Mouse (Mus musculus) midbrain, embryonic 16.5 days (tissue): ENCODE measurements around the gene Hps4. TPM values are rescaled to one million over a fixed set of nuclear protein-coding genes. Genes with fewer than 3 reads are reported as not detected.

Experiments used
- ATAC-seq: fragments of 200-750 bp; cut with Nextera tagmentation; 2 replicates; pipeline ENCODE4 v1.8.0; 2017; ENCODE audit warnings: moderate TSS enrichment
- H3K27ac ChIP-seq: fragments of 300-500 bp; sonication (generic); 2 replicates; pipeline ENCODE4 v1.5.1; 2014; ENCODE audit warnings: mild to moderate bottlenecking, low read length, mixed read lengths
- H3K27me3 ChIP-seq: fragments of 300-500 bp; sonication (generic); 2 replicates; pipeline ENCODE4 v1.6.1; 2014; ENCODE audit warnings: low read depth, low read length, mixed read lengths; ENCODE audit not compliant: control insufficient read depth, insufficient read depth
- H3K36me3 ChIP-seq: fragments of 300-500 bp; sonication (generic); 2 replicates; pipeline ENCODE4 v1.6.1; 2014; ENCODE audit warnings: mild to moderate bottlenecking, low read length, moderate library complexity, mixed read lengths; ENCODE audit not compliant: control insufficient read depth, insufficient read depth
- H3K4me1 ChIP-seq: fragments of 300-500 bp; sonication (generic); 2 replicates; pipeline ENCODE4 v1.6.1; 2014; ENCODE audit warnings: mild to moderate bottlenecking, low read length, mixed read lengths; ENCODE audit not compliant: control insufficient read depth, insufficient read depth
- H3K4me2 ChIP-seq: fragments of 300-500 bp; sonication (generic); 2 replicates; pipeline ENCODE4 v1.6.1; 2014; ENCODE audit warnings: mild to moderate bottlenecking, low read length, mixed read lengths
- H3K4me3 ChIP-seq: fragments of 300-500 bp; sonication (generic); 2 replicates; pipeline ENCODE4 v1.5.1; 2014; ENCODE audit warnings: low read depth, mild to moderate bottlenecking, low read length, moderate library complexity, mixed read lengths
- H3K9ac ChIP-seq: fragments of 300-500 bp; sonication (generic); 2 replicates; pipeline ENCODE4 v1.6.1; 2014; ENCODE audit warnings: low read depth, low read length, mixed read lengths
- H3K9me3 ChIP-seq: fragments of 300-500 bp; sonication (generic); replicated peaks from 2 replicates; pipeline ENCODE4 v1.6.1; 2014; ENCODE audit warnings: mild to moderate bottlenecking, low read length, mixed read lengths; ENCODE audit not compliant: control insufficient read depth, poor library complexity, severe bottlenecking
- WGBS: fragments of 180-500 bp; shearing (Covaris S2); extraction: QIAGEN DNeasy Blood & Tissue Kit; methylation state at CpG from one replicate; pipeline ENCODE4 v1.1.7; 2014; 5-methylcytosine and 5-hydroxymethylcytosine counted together
- polyA plus RNA-seq: library from polyadenylated mRNA; unstranded; fragments of >200 nt; fragmentation: Nextera tagmentation; extraction: Ambion mirVana; gene quantifications from 2 replicates; pipeline ENCODE4 v1.2.1, GENCODE M21; 2015

The Hps4 gene
- polyA plus RNA-seq, 1 experiment from 2014 or later: 45.6 TPM

DNA sequence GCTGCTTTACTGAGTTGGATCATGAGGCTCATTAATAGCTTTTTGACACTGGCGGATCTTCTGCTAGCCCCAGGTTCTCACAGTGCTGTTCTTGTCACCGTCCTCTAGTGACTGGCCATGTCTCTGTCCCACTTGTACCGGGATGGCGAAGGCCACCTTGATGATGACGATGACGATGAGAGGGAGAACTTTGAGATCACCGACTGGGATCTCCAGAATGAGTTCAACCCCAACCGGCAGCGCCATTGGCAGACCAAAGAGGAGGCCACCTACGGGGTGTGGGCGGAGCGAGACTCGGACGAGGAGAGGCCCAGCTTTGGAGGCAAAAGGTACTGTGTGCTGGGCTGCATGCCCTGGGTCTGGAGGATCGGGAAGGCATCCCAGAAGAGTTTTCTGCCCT is 15.0 kb upstream of the Hps4 start:
- H3K36me3 ChIP-seq: peaks cover 36% of the 10 kb centered on the region
- WGBS: 94% methylated on average over 15 of the region's 15 CpGs
- ATAC-seq: no peak

DNA sequence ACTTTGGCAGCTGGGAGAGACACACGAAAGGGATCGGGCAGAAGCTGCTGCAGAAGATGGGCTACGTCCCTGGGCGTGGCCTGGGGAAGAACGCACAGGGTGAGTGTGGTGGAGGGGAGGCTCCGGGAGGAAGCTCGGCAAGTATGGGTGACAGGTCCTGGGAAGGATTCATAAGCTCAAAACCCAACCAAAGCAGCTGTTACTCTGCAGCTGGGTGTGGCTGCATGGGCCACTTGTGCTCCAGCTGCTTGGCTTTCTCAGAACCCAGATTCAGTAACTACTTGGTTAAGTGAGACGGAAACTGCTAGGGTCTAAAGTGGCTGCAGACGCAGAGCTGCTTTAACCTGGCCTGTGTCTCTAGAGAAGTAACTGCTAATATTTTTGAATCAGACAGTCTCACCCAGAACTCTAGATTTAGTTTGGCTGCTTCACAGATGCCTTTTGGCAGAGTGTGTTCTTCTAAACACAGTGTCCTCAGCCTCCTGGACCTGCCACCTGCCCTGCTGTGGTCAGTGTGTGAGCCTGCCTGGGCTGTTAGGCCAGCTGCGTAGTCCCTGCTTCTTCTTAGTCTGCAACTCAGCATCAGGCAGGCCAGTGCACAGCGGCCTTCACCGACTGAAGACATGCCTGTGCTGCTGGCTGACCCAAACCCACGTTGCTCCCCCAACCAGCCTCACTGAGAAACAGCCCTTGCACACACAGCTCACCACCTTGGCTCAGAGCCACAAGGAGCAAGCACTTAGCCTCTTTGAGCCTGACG is 12.9 kb upstream of the Hps4 start:
- H3K4me1 ChIP-seq: peaks cover 14% of the 10 kb centered on the region
- 95% methylated on average over 14 of the region's 14 CpGs for WGBS
- no peak for ATAC-seq
- peaks cover 55% of the 10 kb centered on the region for H3K36me3 ChIP-seq
- no peak overlapping the region for H3K9ac ChIP-seq
- no peak overlapping the region for H3K4me2 ChIP-seq
- H3K27me3 ChIP-seq: no peaks in the 10 kb centered on the region
- H3K27ac ChIP-seq: no peak overlapping the region
- H3K4me3 ChIP-seq: no peak overlapping the region
- no peaks in the 10 kb centered on the region for H3K9me3 ChIP-seq

More for the DNA sequence above, 15.0 kb upstream of the Hps4 start:
- Histone ChIP-seq H3K9ac (no peak overlapping the region), H3K27me3 (no peaks in the 10 kb centered on the region), H3K4me2 (no peak overlapping the region), H3K4me1 (peaks cover 14% of the 10 kb centered on the region), H3K4me3 (no peak overlapping the region), H3K9me3 (no peaks in the 10 kb centered on the region), H3K27ac (no peak overlapping the region)

DNA sequence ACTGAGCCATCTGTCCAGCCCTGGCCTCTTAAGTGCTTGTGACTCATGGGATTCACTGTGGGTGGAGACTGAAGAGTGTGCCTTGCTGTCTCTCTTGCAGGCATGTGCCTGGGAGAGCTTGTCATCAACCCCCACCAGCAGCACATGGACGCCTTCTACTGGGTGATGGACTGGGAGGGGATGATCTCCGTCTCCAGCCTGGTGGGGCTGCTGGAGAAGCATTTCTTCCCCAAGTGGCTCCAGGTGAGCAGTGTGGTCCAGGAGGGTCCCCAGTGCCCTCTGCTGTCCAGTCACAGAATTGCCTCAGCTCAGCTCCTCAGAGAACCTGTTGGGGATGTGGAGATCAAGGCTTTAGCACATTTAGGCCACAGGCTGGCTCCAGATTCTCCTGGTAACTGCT is 7.4 kb upstream of the Hps4 start:
- H3K27me3 ChIP-seq: no peaks in the 10 kb centered on the region
- H3K9me3 ChIP-seq: no peaks in the 10 kb centered on the region
- no peak overlapping the region for H3K9ac ChIP-seq
- no peak overlapping the region for H3K4me3 ChIP-seq
- H3K4me2 ChIP-seq: no peak overlapping the region
- 21% methylated on average over 2 of the region's 2 CpGs for WGBS
- peaks cover 63% of the 10 kb centered on the region for H3K36me3 ChIP-seq
- no peak overlapping the region for H3K27ac ChIP-seq
- H3K4me1 ChIP-seq: no peaks in the 10 kb centered on the region
- ATAC-seq: no peak

GRCm38 (mm10) chr5:112337004-112337403 is 5.9 kb upstream of the Hps4 start:
- ATAC-seq: no peak
- Histone ChIP-seq H3K4me3 (no peak overlapping the region), H3K9ac (no peak overlapping the region), H3K9me3 (no peaks in the 10 kb centered on the region), H3K4me2 (no peak overlapping the region), H3K27ac (no peak overlapping the region), H3K27me3 (no peaks in the 10 kb centered on the region), H3K4me1 (peaks cover 5% of the 10 kb centered on the region), H3K36me3 (peaks cover 48% of the 10 kb centered on the region)
- WGBS: 94% methylated on average over 22 of the region's 22 CpGs

DNA sequence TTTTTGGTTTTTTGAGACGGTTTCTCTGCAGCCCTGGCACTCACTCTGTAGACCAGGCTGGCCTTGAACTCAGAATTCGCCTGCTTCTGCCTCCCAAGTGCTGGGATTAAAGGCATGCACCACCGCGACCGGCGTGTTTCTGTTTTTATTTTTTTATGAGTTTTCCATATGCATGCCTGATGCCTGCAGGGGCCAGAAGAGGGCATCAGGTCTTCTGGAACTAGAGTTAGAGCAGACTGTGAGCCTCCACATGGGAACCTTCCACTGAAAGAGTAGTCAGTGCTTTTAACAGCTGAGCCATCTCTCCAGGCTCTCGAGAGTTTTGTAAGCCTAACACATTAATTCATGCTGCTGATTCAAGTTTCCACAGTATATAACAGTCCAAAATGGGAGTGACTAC is 3.7 kb upstream of the Hps4 start:
- Histone ChIP-seq H3K27me3 (no peaks in the 10 kb centered on the region), H3K4me3 (no peak overlapping the region), H3K27ac (no peak overlapping the region), H3K4me1 (peaks cover 19% of the 10 kb centered on the region), H3K36me3 (peaks cover 31% of the 10 kb centered on the region), H3K4me2 (no peak overlapping the region), H3K9me3 (no peaks in the 10 kb centered on the region), H3K9ac (no peak overlapping the region)
- 68% methylated on average over 7 of the region's 7 CpGs for WGBS
- no peak for ATAC-seq

DNA sequence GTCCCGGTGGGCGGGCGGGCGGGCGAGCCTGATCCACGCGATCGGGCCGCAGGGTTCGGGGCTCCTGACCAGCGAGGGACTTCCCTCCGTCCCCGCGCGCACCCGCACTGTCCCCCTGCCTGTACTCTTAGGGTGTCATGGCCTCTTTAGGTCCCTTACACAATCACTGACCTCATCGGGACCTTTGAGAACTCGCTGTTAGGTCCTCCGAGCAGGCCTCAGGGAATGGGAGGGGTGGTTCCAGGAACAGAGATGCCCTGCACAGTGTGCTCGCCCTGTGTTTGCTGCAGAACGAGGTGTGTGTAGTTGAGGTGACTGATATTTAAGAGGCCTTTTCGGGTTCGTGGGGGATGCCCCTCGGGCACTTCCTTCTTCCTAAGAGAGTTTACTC is 317 bp downstream of the Hps4 start:
- H3K4me3 ChIP-seq: peak overlapping the region; percentile 91
- WGBS: 0% methylated on average over 24 of the region's 24 CpGs
- no peaks in the 10 kb centered on the region for H3K27me3 ChIP-seq
- peak overlapping the region; percentile 69 for H3K27ac ChIP-seq
- H3K36me3 ChIP-seq: peaks cover 6% of the 10 kb centered on the region; the same call in 1 of the 2 replicates
- no peaks in the 10 kb centered on the region for H3K9me3 ChIP-seq
- H3K4me1 ChIP-seq: peaks cover 38% of the 10 kb centered on the region
- ATAC-seq: peak; percentile 72
- H3K9ac ChIP-seq: peak overlapping the region; percentile 88
- peak overlapping the region; percentile 90 for H3K4me2 ChIP-seq

- Histone ChIP-seq H3K4me3 (no peak overlapping the region), H3K36me3 (peaks cover 3% of the 10 kb centered on the region; the same call in 1 of the 2 replicates), H3K4me2 (no peak overlapping the region; the same call in 1 of the 2 replicates), H3K4me1 (peaks cover 38% of the 10 kb centered on the region), H3K9ac (no peak overlapping the region), H3K9me3 (no peaks in the 10 kb centered on the region), H3K27me3 (no peaks in the 10 kb centered on the region), H3K27ac (no peak overlapping the region)
- 80% methylated on average over 6 of the region's 6 CpGs for WGBS
- no peak for ATAC-seq
Measured at GRCm38 (mm10) chr5:112344092-112344960, 1.4 kb downstream of the Hps4 start.

DNA sequence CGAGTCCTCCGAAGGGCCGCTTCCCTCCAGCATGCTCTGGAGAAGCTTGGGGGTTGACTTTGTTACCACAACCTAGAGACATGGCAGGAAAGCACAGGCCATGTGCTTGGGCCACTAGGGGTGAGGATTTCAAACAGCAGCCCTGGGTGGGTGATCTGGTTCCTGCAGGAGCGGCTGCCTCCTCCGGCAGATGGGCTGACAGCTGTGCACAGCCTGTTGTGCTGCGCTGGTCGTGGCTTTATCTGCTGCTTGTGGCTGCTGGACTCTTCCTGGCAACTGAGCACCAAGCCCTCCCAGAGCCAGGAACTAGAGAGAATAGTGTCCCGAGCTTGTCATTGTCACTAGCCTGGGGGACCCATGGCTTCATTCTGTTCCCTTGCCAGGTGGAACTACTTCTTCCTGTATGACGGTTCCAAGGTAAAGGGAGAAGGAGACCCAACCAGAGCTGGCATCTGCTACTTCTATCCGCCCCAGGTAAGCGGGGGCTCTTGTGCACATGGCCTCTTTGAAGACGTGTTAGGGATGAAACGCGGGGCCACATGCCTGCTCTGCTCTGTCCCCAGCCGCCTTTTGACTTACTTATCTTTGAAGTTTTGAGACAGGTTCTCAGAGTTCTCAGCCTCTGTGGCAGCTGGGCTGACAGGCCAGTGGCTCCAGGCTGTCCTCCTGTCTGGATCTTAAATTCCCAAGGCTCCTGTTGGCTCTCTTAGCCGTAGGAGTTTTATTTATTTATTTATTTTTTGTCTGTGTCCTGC is 3.5 kb downstream of the Hps4 start:
- Histone ChIP-seq H3K27ac (no peak overlapping the region), H3K4me3 (no peak overlapping the region), H3K27me3 (no peaks in the 10 kb centered on the region), H3K9ac (peak overlapping the region; percentile 25; the same call in 1 of the 2 replicates), H3K36me3 (peaks cover 12% of the 10 kb centered on the region), H3K4me1 (peaks cover 38% of the 10 kb centered on the region), H3K9me3 (no peaks in the 10 kb centered on the region), H3K4me2 (peak overlapping the region; percentile 14; the same call in 1 of the 2 replicates)
- ATAC-seq: no peak
- WGBS: 86% methylated on average over 16 of the region's 16 CpGs
